Mouse (Mus musculus) liver, embryonic 11.5 days (tissue): ENCODE results near the gene Gbp5. TPM values are rescaled to one million over a fixed set of nuclear protein-coding genes. Genes with fewer than 3 reads are reported as not detected.
A peak's percentile ranks its signal among the peaks of the same experiment; 100 is the strongest.
"Not testable (repeated sequence)": the region's sequence is repeated elsewhere in the genome, so short reads cannot be mapped to it uniquely, and the experiment has no call there.

Source experiments
- ATAC-seq: fragments of 200-750 bp; cut with Nextera tagmentation; replicated peaks from 2 replicates; pipeline ENCODE4 v1.8.0; 2017; ENCODE audit warnings: moderate number of reproducible peaks, mild to moderate bottlenecking, moderate TSS enrichment, moderate library complexity; ENCODE audit not compliant: low FRiP score
- DNase-seq: peaks from one replicate; pipeline ENCODE4 v3.0.0-alpha.2; 2017; ENCODE audit warnings: low spot score
- H3K27ac ChIP-seq: fragments of 300-500 bp; sonication (generic); 2 replicates; pipeline ENCODE4 v1.5.1; 2014; ENCODE audit warnings: mild to moderate bottlenecking, low read depth, low read length, control low read depth
- H3K27me3 ChIP-seq: fragments of 300-500 bp; sonication (generic); replicated peaks from 2 replicates; pipeline ENCODE4 v1.6.1; 2014; ENCODE audit warnings: low read length, mixed read lengths; ENCODE audit not compliant: control insufficient read depth, insufficient read depth
- H3K36me3 ChIP-seq: fragments of 300-500 bp; sonication (generic); 2 replicates; pipeline ENCODE4 v1.6.1; 2014; ENCODE audit warnings: mild to moderate bottlenecking, low read length, moderate library complexity, mixed read lengths; ENCODE audit not compliant: control insufficient read depth, insufficient read depth
- H3K4me1 ChIP-seq: fragments of 300-500 bp; sonication (generic); replicated peaks from 2 replicates; pipeline ENCODE4 v1.6.1; 2014; ENCODE audit warnings: low read length, mixed read lengths; ENCODE audit not compliant: control insufficient read depth, insufficient read depth
- H3K4me2 ChIP-seq: fragments of 300-500 bp; sonication (generic); 2 replicates; pipeline ENCODE4 v1.6.1; 2014; ENCODE audit warnings: mild to moderate bottlenecking, control low read depth, moderate library complexity
- H3K4me3 ChIP-seq: fragments of 300-500 bp; sonication (generic); 2 replicates; pipeline ENCODE4 v1.5.1; 2014; ENCODE audit warnings: low read depth, low read length, control low read depth
- H3K9ac ChIP-seq: fragments of 300-500 bp; sonication (generic); 2 replicates; pipeline ENCODE4 v1.6.1; 2014; ENCODE audit warnings: low read depth, low read length, control low read depth
- H3K9me3 ChIP-seq: fragments of 300-500 bp; sonication (generic); 2 replicates; pipeline ENCODE4 v1.6.1; 2016; ENCODE audit warnings: low read length, inconsistent platforms, mixed read lengths; ENCODE audit not compliant: control insufficient read depth
- WGBS: fragments of 180-500 bp; shearing (Covaris S2); extraction: QIAGEN DNeasy Blood & Tissue Kit; methylation state at CpG from one replicate; pipeline ENCODE4 v1.1.7; 2014; 5-methylcytosine and 5-hydroxymethylcytosine counted together
- polyA plus RNA-seq: library from polyadenylated mRNA; unstranded; fragments of >200 nt; fragmentation: Nextera tagmentation; extraction: Ambion mirVana; gene quantifications from 2 replicates; pipeline ENCODE4 v1.2.1, GENCODE M21; 2014

The Gbp5 gene
- polyA plus RNA-seq, 1 experiment from 2014 or later, result not detected

- no peak within 1 kb of the TSS; the same call in 1 of the 2 replicates for H3K9ac ChIP-seq
- no peaks in the 10 kb centered on the region for H3K4me1 ChIP-seq
- ATAC-seq, result no peak
- WGBS, result 21% methylated on average over 3 of the region's 3 CpGs
- H3K27ac ChIP-seq, result no peak within 1 kb of the TSS
- no peaks in the 10 kb centered on the region for H3K36me3 ChIP-seq
- H3K4me3 ChIP-seq, result peak within 1 kb of the TSS; percentile 38
- no peak for DNase-seq
- peak within 1 kb of the TSS; percentile 54 for H3K4me2 ChIP-seq
- H3K27me3 ChIP-seq, result no peaks in the 10 kb centered on the region
- H3K9me3 ChIP-seq, result no peaks in the 10 kb centered on the region
These were observed 66.0 kb downstream of the Gbp5 start, which contains the start of gene Gbp3 for GRCm38 (mm10) chr3:142559632-142560228. Gene Gbp3, plus strand, starts transcription at chr3:142560026.

DNA sequence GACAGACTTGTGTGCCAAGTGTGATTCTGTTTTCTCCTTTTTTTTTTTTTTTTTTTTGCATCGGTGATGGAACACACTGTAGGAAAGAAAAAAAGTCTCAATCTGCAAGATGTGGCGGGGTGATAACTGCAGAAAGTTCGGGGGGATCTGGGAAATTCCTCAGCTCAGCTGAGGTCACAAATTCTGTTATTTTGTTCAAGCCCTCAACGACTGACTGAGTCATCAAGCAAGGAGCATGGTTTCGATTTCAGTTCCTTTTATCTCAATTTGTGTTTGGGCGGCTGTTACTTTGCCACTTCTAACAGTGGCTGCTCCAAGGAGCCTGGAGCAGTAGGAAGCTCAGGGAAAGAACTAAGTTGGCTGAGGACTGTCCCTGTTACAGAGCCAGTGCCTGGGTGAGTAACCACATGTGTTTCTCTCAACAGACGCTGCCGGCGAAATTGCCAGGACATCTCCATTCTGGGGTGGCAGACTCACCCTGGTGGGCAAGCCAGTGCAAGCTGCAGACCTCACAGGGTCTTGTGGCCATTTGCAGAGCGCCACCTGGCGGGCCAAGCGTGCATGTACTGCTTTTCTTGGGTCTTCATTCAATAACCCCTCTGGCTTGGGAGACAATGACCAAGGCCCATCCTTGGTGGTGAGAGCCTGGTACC lies 66.6 kb downstream of the Gbp5 start:
- no peaks in the 10 kb centered on the region for H3K4me1 ChIP-seq
- no peak overlapping the region for H3K27ac ChIP-seq
- H3K27me3 ChIP-seq, result no peaks in the 10 kb centered on the region
- WGBS, result 6% methylated on average over 12 of the region's 12 CpGs
- ATAC-seq (peak; percentile 80), DNase-seq (peak; percentile 77)
- H3K4me3 ChIP-seq, result peak overlapping the region; percentile 38
- H3K36me3 ChIP-seq, result no peaks in the 10 kb centered on the region
- peak overlapping the region; percentile 54 for H3K4me2 ChIP-seq
- H3K9me3 ChIP-seq, result no peaks in the 10 kb centered on the region
- no peak overlapping the region; the same call in 1 of the 2 replicates for H3K9ac ChIP-seq

GRCm38 (mm10) chr3:142561045-142561646 lies 67.4 kb downstream of the Gbp5 start:
- Histone ChIP-seq H3K27ac (no peak overlapping the region), H3K27me3 (no peaks in the 10 kb centered on the region), H3K36me3 (no peaks in the 10 kb centered on the region), H3K9me3 (no peaks in the 10 kb centered on the region), H3K4me1 (no peaks in the 10 kb centered on the region), H3K4me2 (no peak overlapping the region), H3K4me3 (no peak overlapping the region), H3K9ac (no peak overlapping the region)
- WGBS, result 84% methylated on average over 14 of the region's 14 CpGs
- no peak; the same call in 1 of the 2 replicates for ATAC-seq
- no peak for DNase-seq

GRCm38 (mm10) chr3:142561666-142562065 lies 67.9 kb downstream of the Gbp5 start:
- 74% methylated on average over 7 of the region's 7 CpGs for WGBS
- H3K27me3 ChIP-seq, result no peaks in the 10 kb centered on the region
- H3K36me3 ChIP-seq, result no peaks in the 10 kb centered on the region
- H3K4me1 ChIP-seq, result no peaks in the 10 kb centered on the region
- H3K9ac ChIP-seq, result no peak overlapping the region
- no peak overlapping the region for H3K27ac ChIP-seq
- ATAC-seq, result no peak
- H3K4me3 ChIP-seq, result no peak overlapping the region
- no peak overlapping the region for H3K4me2 ChIP-seq
- no peaks in the 10 kb centered on the region for H3K9me3 ChIP-seq
- DNase-seq, result no peak

GRCm38 (mm10) chr3:142567490-142567889 lies 73.7 kb downstream of the Gbp5 start:
- not testable (repeated sequence) for DNase-seq, H3K27ac ChIP-seq, H3K36me3 ChIP-seq, H3K4me2 ChIP-seq, H3K4me3 ChIP-seq, H3K4me1 ChIP-seq, H3K9ac ChIP-seq, H3K9me3 ChIP-seq, ATAC-seq, H3K27me3 ChIP-seq
- WGBS, result 60% methylated on average over 5 of the region's 5 CpGs

- no peak for DNase-seq
- 83% methylated on average over 4 of the region's 4 CpGs for WGBS
- Histone ChIP-seq H3K4me2 (no peak overlapping the region), H3K9me3 (no peaks in the 10 kb centered on the region), H3K4me1 (no peaks in the 10 kb centered on the region), H3K4me3 (no peak overlapping the region), H3K27ac (no peak overlapping the region), H3K9ac (no peak overlapping the region), H3K27me3 (no peaks in the 10 kb centered on the region), H3K36me3 (no peaks in the 10 kb centered on the region)
- ATAC-seq, result no peak
These were observed 77.0 kb downstream of the Gbp5 start for GRCm38 (mm10) chr3:142570738-142571137.

Other genes with a start within 250 kb of the Gbp5 start
- gene Pdlim5, start 98.3 kb upstream of the Gbp5 start, polyA plus RNA-seq, result 26.6 and 29.1 TPM in 2 replicates
- 3.4 TPM in 2 replicates for gene Gbp7, start 36.4 kb downstream of the Gbp5 start, polyA plus RNA-seq
- 0.58 and 0.90 TPM in 2 replicates for gene Gbp3, start 66.0 kb downstream of the Gbp5 start, polyA plus RNA-seq
- gene Gbp2b, start 100.9 kb downstream of the Gbp5 start, polyA plus RNA-seq, result not detected in 2 replicates
- 2.1 and 2.4 TPM in 2 replicates for gene Gbp2, start 126.6 kb downstream of the Gbp5 start, polyA plus RNA-seq
- 13.5 and 16.6 TPM in 2 replicates for gene Kyat3, start 207.1 kb downstream of the Gbp5 start, polyA plus RNA-seq